Mouse (Mus musculus): Measurements from ENCODE around the gene Disp2. TPM values are rescaled to one million over a fixed set of nuclear protein-coding genes. Genes with fewer than 3 reads are reported as not detected.
A peak's percentile ranks its signal among the peaks of the same experiment; 100 is the strongest.

The Disp2 gene
- polyA plus RNA-seq, 1 experiment from 2014 or later = 24.2 TPM

DNA sequence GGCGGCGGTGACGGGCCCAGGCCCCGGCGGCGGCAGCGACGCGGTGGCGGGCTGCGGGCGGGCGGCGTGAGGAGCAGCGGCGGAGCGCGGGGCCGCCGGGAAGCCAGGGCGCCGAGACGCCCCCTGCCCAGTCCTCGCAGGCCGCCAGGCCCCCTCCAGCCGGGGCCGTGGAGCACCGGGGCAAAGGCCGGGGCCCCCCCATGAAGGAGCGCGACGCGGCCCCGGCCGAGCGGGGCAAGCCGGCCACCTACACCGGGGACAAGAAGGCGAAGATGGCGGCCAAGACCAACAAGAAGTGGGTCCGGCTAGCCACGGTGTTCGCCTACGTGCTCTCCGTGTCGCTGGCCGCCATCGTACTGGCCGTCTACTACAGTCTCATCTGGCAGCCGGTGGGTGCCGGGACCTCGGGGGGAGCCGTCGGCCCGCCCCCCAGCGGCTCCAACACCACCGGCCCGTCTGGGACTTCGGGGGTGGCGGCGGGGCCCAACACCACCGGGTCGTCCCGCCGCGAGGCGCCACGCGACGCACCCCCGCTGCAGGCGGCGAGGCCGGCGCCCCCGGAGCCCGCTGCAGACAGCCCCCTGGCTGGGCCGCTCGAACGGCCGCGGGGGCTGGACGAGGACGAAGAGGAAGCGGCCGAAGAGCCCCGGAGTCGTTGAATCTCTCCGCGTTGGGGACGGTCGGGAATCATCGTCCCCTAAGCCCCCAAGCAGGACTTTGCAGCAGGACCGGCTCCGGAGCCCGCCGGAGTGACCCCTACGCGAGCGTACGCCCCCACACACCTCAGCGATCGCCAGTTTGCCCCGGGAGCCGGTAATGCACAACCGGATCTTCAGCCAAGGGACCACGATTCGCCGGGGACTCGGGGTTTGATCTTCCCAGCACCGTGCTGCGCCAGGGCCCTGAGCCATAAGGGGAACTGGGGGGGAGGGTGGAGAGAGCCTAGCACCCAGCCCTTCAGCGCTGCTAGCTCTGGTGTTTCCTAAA lies 33.3 kb upstream of the Disp2 start:
- H3K4me3 ChIP-seq = peak overlapping the region; percentile 96
- no peaks in the 10 kb centered on the region for H3K9me3 ChIP-seq
- peak overlapping the region; percentile 94 for H3K9ac ChIP-seq (replicated peaks)
- peak overlapping the region; percentile 54 for H3K27ac ChIP-seq (replicated peaks)
- WGBS = under 1% methylated on average over 96 of the region's 113 CpGs
- peak overlapping the region; percentile 84 for H3K4me2 ChIP-seq (replicated peaks)
- peak; percentile 15 for ATAC-seq (replicated peaks)
- H3K36me3 ChIP-seq = no peaks in the 10 kb centered on the region
- peaks cover 54% of the 10 kb centered on the region for H3K4me1 ChIP-seq
- H3K27me3 ChIP-seq = no peaks in the 10 kb centered on the region

GRCm38 (mm10) chr2:118747301-118747960 lies 32.1 kb upstream of the Disp2 start:
- WGBS = 28% methylated on average over 10 of the region's 10 CpGs
- no peak for ATAC-seq (replicated peaks)
- Histone ChIP-seq H3K9ac (replicated peaks) (peak overlapping the region; percentile 94), H3K4me1 (peaks cover 55% of the 10 kb centered on the region), H3K4me2 (replicated peaks) (peak overlapping the region; percentile 84), H3K4me3 (peak overlapping the region; percentile 96), H3K36me3 (no peaks in the 10 kb centered on the region), H3K27me3 (no peaks in the 10 kb centered on the region), H3K27ac (replicated peaks) (no peak overlapping the region), H3K9me3 (no peaks in the 10 kb centered on the region)

- H3K4me1 ChIP-seq = peaks cover 52% of the 10 kb centered on the region
- no peaks in the 10 kb centered on the region for H3K9me3 ChIP-seq
- no peak for ATAC-seq (replicated peaks)
- H3K27ac ChIP-seq (replicated peaks) = no peak overlapping the region
- 14% methylated on average over 10 of the region's 10 CpGs for WGBS
- 0 out of 2 replicates have a peak overlapping the region, but pooled peaks have one; percentile 4 for H3K4me2 ChIP-seq (replicated peaks)
- no peak overlapping the region for H3K9ac ChIP-seq (replicated peaks)
- H3K36me3 ChIP-seq = no peaks in the 10 kb centered on the region
- no peaks in the 10 kb centered on the region for H3K27me3 ChIP-seq
- no peak overlapping the region for H3K4me3 ChIP-seq
Measured at GRCm38 (mm10) chr2:118749341-118749884, 30.1 kb upstream of the Disp2 start.

DNA sequence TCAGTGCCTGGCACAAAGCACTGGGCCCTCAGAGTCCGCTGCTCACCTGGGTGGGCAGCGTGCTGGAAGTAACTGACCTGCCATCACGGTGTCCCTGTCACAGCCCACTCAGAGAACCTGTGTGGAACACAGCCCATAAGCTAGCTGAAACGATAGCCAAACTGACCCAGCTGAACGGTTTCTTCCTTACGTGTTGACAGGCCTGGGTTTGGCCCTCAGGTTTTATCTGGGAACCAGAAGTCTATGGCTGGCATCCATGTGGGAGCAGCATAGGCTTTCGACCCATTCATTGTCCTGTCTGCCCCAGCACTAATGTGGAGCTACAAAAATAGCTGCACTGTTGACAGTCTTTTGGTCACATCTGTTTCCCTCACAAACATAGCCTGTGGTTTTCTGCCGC lies 29.0 kb upstream of the Disp2 start:
- 76% methylated on average over 8 of the region's 8 CpGs for WGBS
- ATAC-seq (replicated peaks) = no peak
- Histone ChIP-seq H3K36me3 (no peaks in the 10 kb centered on the region), H3K9me3 (no peaks in the 10 kb centered on the region), H3K4me2 (replicated peaks) (no peak overlapping the region), H3K4me3 (no peak overlapping the region), H3K27me3 (no peaks in the 10 kb centered on the region), H3K4me1 (peaks cover 43% of the 10 kb centered on the region), H3K9ac (replicated peaks) (no peak overlapping the region), H3K27ac (replicated peaks) (no peak overlapping the region)

GRCm38 (mm10) chr2:118751896-118752791 lies 27.4 kb upstream of the Disp2 start:
- no peak for ATAC-seq (replicated peaks)
- H3K27ac ChIP-seq (replicated peaks) = no peak overlapping the region
- H3K27me3 ChIP-seq = no peaks in the 10 kb centered on the region
- no peaks in the 10 kb centered on the region for H3K9me3 ChIP-seq
- H3K4me2 ChIP-seq (replicated peaks) = no peak overlapping the region
- peaks cover 36% of the 10 kb centered on the region for H3K4me1 ChIP-seq
- H3K9ac ChIP-seq (replicated peaks) = no peak overlapping the region
- WGBS = 62% methylated on average over 16 of the region's 16 CpGs
- H3K4me3 ChIP-seq = no peak overlapping the region
- no peaks in the 10 kb centered on the region for H3K36me3 ChIP-seq

GRCm38 (mm10) chr2:118752792-118753108 lies 26.8 kb upstream of the Disp2 start:
- Histone ChIP-seq H3K4me2 (replicated peaks) (no peak overlapping the region), H3K36me3 (no peaks in the 10 kb centered on the region), H3K27ac (replicated peaks) (no peak overlapping the region), H3K4me1 (peaks cover 30% of the 10 kb centered on the region), H3K4me3 (no peak overlapping the region), H3K9me3 (no peaks in the 10 kb centered on the region), H3K9ac (replicated peaks) (no peak overlapping the region), H3K27me3 (no peaks in the 10 kb centered on the region)
- no peak for ATAC-seq (replicated peaks)
- WGBS = 85% methylated on average over 4 of the region's 4 CpGs

GRCm38 (mm10) chr2:118754143-118754542 lies 25.4 kb upstream of the Disp2 start:
- WGBS = 94% methylated on average over 5 of the region's 5 CpGs
- Histone ChIP-seq H3K4me1 (peaks cover 17% of the 10 kb centered on the region), H3K4me3 (no peak overlapping the region), H3K27me3 (no peaks in the 10 kb centered on the region), H3K27ac (replicated peaks) (no peak overlapping the region), H3K36me3 (no peaks in the 10 kb centered on the region), H3K4me2 (replicated peaks) (no peak overlapping the region), H3K9me3 (no peaks in the 10 kb centered on the region), H3K9ac (replicated peaks) (no peak overlapping the region)
- ATAC-seq (replicated peaks) = no peak

- 90% methylated on average over 6 of the region's 6 CpGs for WGBS
- H3K36me3 ChIP-seq = no peaks in the 10 kb centered on the region
- no peak overlapping the region for H3K4me3 ChIP-seq
- H3K4me2 ChIP-seq (replicated peaks) = no peak overlapping the region
- H3K27ac ChIP-seq (replicated peaks) = no peak overlapping the region
- peaks cover 14% of the 10 kb centered on the region for H3K4me1 ChIP-seq
- H3K9ac ChIP-seq (replicated peaks) = no peak overlapping the region
- H3K27me3 ChIP-seq = no peaks in the 10 kb centered on the region
- H3K9me3 ChIP-seq = no peaks in the 10 kb centered on the region
- no peak for ATAC-seq (replicated peaks)
Measured at GRCm38 (mm10) chr2:118755407-118755806, 24.1 kb upstream of the Disp2 start.

- H3K9ac ChIP-seq (replicated peaks) = no peak overlapping the region
- H3K4me2 ChIP-seq (replicated peaks) = no peak overlapping the region
- no peaks in the 10 kb centered on the region for H3K27me3 ChIP-seq
- no peak overlapping the region for H3K27ac ChIP-seq (replicated peaks)
- H3K4me1 ChIP-seq = peaks cover 19% of the 10 kb centered on the region
- ATAC-seq (replicated peaks) = no peak
- H3K4me3 ChIP-seq = no peak overlapping the region
- H3K36me3 ChIP-seq = no peaks in the 10 kb centered on the region
- H3K9me3 ChIP-seq = no peaks in the 10 kb centered on the region
- 83% methylated on average over 4 of the region's 4 CpGs for WGBS
Measured at GRCm38 (mm10) chr2:118756103-118756502, 23.4 kb upstream of the Disp2 start.

DNA sequence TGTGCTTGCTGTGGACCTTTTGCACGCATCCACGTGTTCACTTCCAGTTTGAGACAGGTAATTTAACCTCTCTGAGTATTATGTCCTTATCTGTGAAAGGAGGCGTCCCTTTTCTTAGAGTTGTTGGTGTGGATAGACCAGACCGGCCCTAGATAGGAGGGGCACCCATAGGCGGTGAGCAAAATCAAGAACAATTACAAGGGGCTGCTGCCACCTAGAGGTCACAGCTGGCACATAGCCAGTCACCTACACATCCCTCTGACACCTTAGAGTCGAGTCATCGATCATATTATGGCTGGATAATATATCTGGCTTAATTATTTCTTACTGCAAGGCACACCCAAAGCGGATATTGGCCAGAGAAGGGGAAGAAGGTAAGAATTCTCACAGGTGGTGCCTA lies 19.7 kb upstream of the Disp2 start:
- H3K4me3 ChIP-seq = no peak overlapping the region
- WGBS = 19% methylated on average over 8 of the region's 8 CpGs
- no peak for ATAC-seq (replicated peaks)
- H3K9me3 ChIP-seq = no peaks in the 10 kb centered on the region
- H3K36me3 ChIP-seq = no peaks in the 10 kb centered on the region
- H3K27me3 ChIP-seq = no peaks in the 10 kb centered on the region
- H3K4me1 ChIP-seq = peaks cover 49% of the 10 kb centered on the region
- no peak overlapping the region for H3K4me2 ChIP-seq (replicated peaks)
- no peak overlapping the region for H3K9ac ChIP-seq (replicated peaks)
- H3K27ac ChIP-seq (replicated peaks) = no peak overlapping the region

DNA sequence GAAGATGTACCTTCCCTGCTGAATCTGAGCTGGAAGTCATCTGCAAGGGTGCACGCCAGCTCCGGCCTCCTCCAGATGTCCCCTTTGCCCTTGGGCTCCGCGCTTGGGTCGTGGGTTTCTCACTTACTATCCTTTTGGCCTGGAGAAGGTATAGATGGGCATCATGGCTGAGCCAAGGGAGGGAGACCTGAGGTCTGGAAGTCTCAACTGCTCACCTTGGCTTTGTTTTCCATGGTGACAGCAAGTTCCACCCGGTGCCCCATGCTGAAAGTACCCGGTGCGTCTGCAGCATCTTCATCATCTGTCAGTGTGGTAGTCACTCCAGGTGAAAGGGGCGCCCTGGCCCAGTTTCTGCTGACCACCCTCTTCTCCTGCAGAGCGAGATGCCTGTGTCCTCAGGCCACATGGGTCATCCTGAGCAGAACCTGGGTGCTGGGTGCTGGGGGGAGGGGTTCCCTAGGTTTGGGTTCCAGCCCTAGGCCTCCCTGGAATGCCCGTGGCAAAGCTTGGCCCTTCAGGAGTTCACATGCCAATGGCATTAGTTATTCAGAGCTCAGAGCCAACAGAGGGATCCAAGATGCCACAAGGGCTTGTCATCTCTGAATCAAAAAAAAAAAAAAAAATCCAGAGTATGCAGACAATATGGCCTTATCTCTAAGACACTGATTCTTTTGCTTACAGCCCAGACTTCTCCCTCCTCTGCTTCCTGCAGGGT lies 19.1 kb upstream of the Disp2 start:
- no peaks in the 10 kb centered on the region for H3K9me3 ChIP-seq
- H3K4me2 ChIP-seq (replicated peaks) = no peak overlapping the region
- H3K27me3 ChIP-seq = no peaks in the 10 kb centered on the region
- H3K9ac ChIP-seq (replicated peaks) = no peak overlapping the region
- no peak for ATAC-seq (replicated peaks)
- WGBS = 86% methylated on average over 11 of the region's 11 CpGs
- no peak overlapping the region for H3K4me3 ChIP-seq
- no peaks in the 10 kb centered on the region for H3K36me3 ChIP-seq
- peak overlapping the region; percentile 96 for H3K27ac ChIP-seq (replicated peaks)
- peaks cover 49% of the 10 kb centered on the region for H3K4me1 ChIP-seq

All from forebrain, embryonic 15.5 days (tissue).